Mouse (Mus musculus) induced T-regulatory cell, adult 2 months (primary cell): ENCODE data around the gene Mfsd6l.
A peak's percentile ranks its signal among the peaks of the same experiment; 100 is the strongest.

Source experiments
- DNase-seq: peaks from one replicate; pipeline ENCODE4 v3.0.0-alpha.2; 2012; ENCODE audit warnings: low read depth

Gene Mfsd6l

GRCm38 (mm10) chr11:68553981-68554471 is 2.0 kb upstream of the Mfsd6l start:
- peak; percentile 51 for DNase-seq

GRCm38 (mm10) chr11:68559546-68559945 is 3.6 kb downstream of the Mfsd6l start:
- DNase-seq, result peak; percentile 37

GRCm38 (mm10) chr11:68561957-68562950 is 6.3 kb downstream of the Mfsd6l start:
- DNase-seq, result no peak

GRCm38 (mm10) chr11:68564356-68565031 is 8.5 kb downstream of the Mfsd6l start:
- no peak for DNase-seq

- no peak for DNase-seq
Observed at GRCm38 (mm10) chr11:68565032-68565429, 9.0 kb downstream of the Mfsd6l start.

- peak; percentile 66 for DNase-seq
Observed at GRCm38 (mm10) chr11:68566447-68567059, 10.6 kb downstream of the Mfsd6l start.

- no peak for DNase-seq
Observed at GRCm38 (mm10) chr11:68570861-68571260, 14.9 kb downstream of the Mfsd6l start.

- no peak for DNase-seq
Observed at GRCm38 (mm10) chr11:68577076-68577475, 21.1 kb downstream of the Mfsd6l start.

GRCm38 (mm10) chr11:68579462-68579881 is 23.5 kb downstream of the Mfsd6l start:
- no peak for DNase-seq

- DNase-seq, result no peak
Observed at GRCm38 (mm10) chr11:68580566-68580965, 24.6 kb downstream of the Mfsd6l start.

GRCm38 (mm10) chr11:68583225-68583624 is 27.2 kb downstream of the Mfsd6l start:
- no peak for DNase-seq

- DNase-seq, result no peak
Observed at GRCm38 (mm10) chr11:68583906-68584480, 28.0 kb downstream of the Mfsd6l start.

GRCm38 (mm10) chr11:68585890-68586289 is 29.9 kb downstream of the Mfsd6l start:
- no peak for DNase-seq

- no peak for DNase-seq
Observed at GRCm38 (mm10) chr11:68586721-68587120, 30.7 kb downstream of the Mfsd6l start, which contains the start of gene Ccdc42. Gene Ccdc42 (plus strand): TSS chr11:68587021.

GRCm38 (mm10) chr11:68589055-68589809 is 33.2 kb downstream of the Mfsd6l start:
- peak; percentile 67 for DNase-seq

- DNase-seq, result no peak
Observed at GRCm38 (mm10) chr11:68591708-68592107, 35.7 kb downstream of the Mfsd6l start.

GRCm38 (mm10) chr11:68593247-68593646 is 37.3 kb downstream of the Mfsd6l start:
- no peak for DNase-seq

- DNase-seq, result no peak
Observed at GRCm38 (mm10) chr11:68597912-68598311, 41.9 kb downstream of the Mfsd6l start.

- DNase-seq, result no peak
Observed at GRCm38 (mm10) chr11:68600551-68601021, 44.6 kb downstream of the Mfsd6l start.

- DNase-seq, result no peak
Observed at GRCm38 (mm10) chr11:68601486-68601991, 45.6 kb downstream of the Mfsd6l start.
